ENCODE assay signal across 9 mouse cellular contexts in the genomic region with DNA sequence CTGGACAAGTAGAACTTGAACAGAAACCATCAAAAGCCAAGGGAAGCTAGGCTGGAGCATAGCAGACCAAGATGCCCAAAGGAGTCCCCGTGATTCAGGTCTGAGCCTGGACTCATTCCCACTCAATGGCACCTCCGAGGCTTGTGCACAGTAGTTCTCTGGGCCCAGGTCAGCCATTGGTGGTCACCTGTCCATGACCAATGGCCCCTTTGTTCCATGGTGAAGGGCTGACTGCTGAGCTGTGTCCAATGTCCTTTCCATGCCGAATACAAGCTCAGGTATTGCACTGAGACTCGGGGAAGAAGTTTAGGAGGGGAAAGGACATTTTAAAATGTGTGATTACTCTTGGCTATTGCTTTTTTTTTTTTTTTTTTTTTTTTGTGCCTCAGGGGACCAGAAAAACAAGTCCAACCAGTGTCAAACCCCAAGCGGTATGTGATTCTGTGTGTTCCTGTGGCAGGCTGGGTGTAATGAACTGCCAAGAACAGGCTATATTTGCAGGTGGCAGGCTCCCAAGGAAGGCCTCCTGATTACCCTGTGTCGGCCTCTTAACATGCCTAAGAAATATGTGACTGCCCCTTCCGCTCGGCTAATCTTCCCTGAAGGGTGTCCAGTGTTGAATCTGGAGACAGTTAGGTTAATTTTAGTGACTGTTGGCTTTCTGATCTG.
A peak's percentile ranks its signal among the peaks of the same experiment; 100 is the strongest.
DNase-seq lines count a peak whose midpoint lies in the region; ATAC-seq lines count a peak whose summit lies in the region.
"Had no signal": no experiment of that assay in that cellular context is flagged by ENCODE, and none has a peak within 500 bp of the region (broad histone marks: within the 10 kb centered on the region; RNA-seq: fewer than 3 reads in every experiment).

No protein-coding gene starts in this region.

- no peaks in the 10 kb centered on the region for H3K9me3 ChIP-seq in forebrain, embryonic 10.5 days
- no peaks in the 10 kb centered on the region for H3K9me3 ChIP-seq in forebrain, embryonic 14.5 days (replicated peaks; ENCODE audit: control insufficient read depth, low read length)
- no peaks in the 10 kb centered on the region for H3K9me3 ChIP-seq in embryonic facial prominence, embryonic 12.5 days
- H3K9me3 ChIP-seq in lung, embryonic 16.5 days (ENCODE audit: control insufficient read depth, low read length): no peaks in the 10 kb centered on the region

- H3K27me3 ChIP-seq in forebrain, embryonic 10.5 days (ENCODE audit: poor library complexity, severe bottlenecking): peaks cover 36% of the 10 kb centered on the region
- H3K27me3 ChIP-seq in forebrain, embryonic 14.5 days (replicated peaks; ENCODE audit: control insufficient read depth, insufficient read depth, low read length): no peaks in the 10 kb centered on the region
- no peaks in the 10 kb centered on the region for H3K27me3 ChIP-seq in embryonic facial prominence, embryonic 12.5 days
- no peaks in the 10 kb centered on the region for H3K27me3 ChIP-seq in lung, embryonic 16.5 days (ENCODE audit: control insufficient read depth, insufficient read depth, low read depth, low read length)

- intact Hi-C loops in heart, postnatal 36 days (cut with DNase I): no loop called here

- no peak overlapping the region for H3K4me2 ChIP-seq in forebrain, embryonic 14.5 days (ENCODE audit: low read length)
- no peak overlapping the region for H3K4me2 ChIP-seq in embryonic facial prominence, embryonic 12.5 days (replicated peaks)
- H3K4me2 ChIP-seq in lung, embryonic 16.5 days (ENCODE audit: low read depth, low read length): no peak overlapping the region

- peak overlapping the region; percentile 63 for H3K27ac ChIP-seq in forebrain, embryonic 10.5 days
- no peak overlapping the region for H3K27ac ChIP-seq in forebrain, embryonic 14.5 days (ENCODE audit: low read depth, low read length)
- H3K27ac ChIP-seq in embryonic facial prominence, embryonic 12.5 days: 0 out of 2 replicates have a peak overlapping the region, but pooled peaks have one; percentile 32
- peak overlapping the region; percentile 77 for H3K27ac ChIP-seq in lung, embryonic 16.5 days (ENCODE audit: low read length)

- 38% methylated on average over 8 of the region's 8 CpGs for WGBS in forebrain, embryonic 10.5 days
- WGBS in forebrain, embryonic 14.5 days: 51% methylated on average over 8 of the region's 8 CpGs
- WGBS in embryonic facial prominence, embryonic 12.5 days: 38% methylated on average over 8 of the region's 8 CpGs
- 40% methylated on average over 8 of the region's 8 CpGs for WGBS in lung, embryonic 16.5 days

- no peaks in the 10 kb centered on the region for H3K36me3 ChIP-seq in forebrain, embryonic 10.5 days (replicated peaks)
- H3K36me3 ChIP-seq in forebrain, embryonic 14.5 days (ENCODE audit: control insufficient read depth, insufficient read depth, low read length): no peaks in the 10 kb centered on the region
- no peaks in the 10 kb centered on the region for H3K36me3 ChIP-seq in embryonic facial prominence, embryonic 12.5 days
- no peaks in the 10 kb centered on the region for H3K36me3 ChIP-seq in lung, embryonic 16.5 days (ENCODE audit: control insufficient read depth, insufficient read depth, low read length)

- no peak for ATAC-seq in forebrain, embryonic 14.5 days
- 0 out of 2 replicates have a peak, but pooled peaks have one; percentile 36 for ATAC-seq in embryonic facial prominence, embryonic 12.5 days (ENCODE audit: insufficient number of reproducible peaks, insufficient read depth, low FRiP score, low TSS enrichment)
- peak; percentile 85 for ATAC-seq in lung, embryonic 16.5 days (ENCODE audit: low read depth)

- peaks cover 43% of the 10 kb centered on the region for H3K4me1 ChIP-seq in forebrain, embryonic 10.5 days
- peaks cover 9% of the 10 kb centered on the region for H3K4me1 ChIP-seq in forebrain, embryonic 14.5 days (ENCODE audit: control insufficient read depth, insufficient read depth, low read length)
- H3K4me1 ChIP-seq in embryonic facial prominence, embryonic 12.5 days: peaks cover 16% of the 10 kb centered on the region
- H3K4me1 ChIP-seq in lung, embryonic 16.5 days (replicated peaks; ENCODE audit: control insufficient read depth, insufficient read depth, low read length): peaks cover 17% of the 10 kb centered on the region

- no peak overlapping the region for H3K4me3 ChIP-seq in forebrain, embryonic 10.5 days
- no peak overlapping the region for H3K4me3 ChIP-seq in forebrain, embryonic 14.5 days (ENCODE audit: low read depth, low read length)
- no peak overlapping the region for H3K4me3 ChIP-seq in embryonic facial prominence, embryonic 12.5 days
- no peak overlapping the region for H3K4me3 ChIP-seq in lung, embryonic 16.5 days (ENCODE audit: low read length)

- DNase-seq in forebrain, embryonic 10.5 days (ENCODE audit: extremely low spot score, low spot score): no peak
- DNase-seq in forebrain, embryonic 14.5 days (ENCODE audit: low spot score): no peak
- peak; percentile 37 to 48 for DNase-seq in heart, postnatal 36 days
- DNase-seq in right cerebral cortex, adult 2 months (ENCODE audit: low spot score in 2 of 2): no peak
- DNase-seq in right cerebral cortex, adult 18-20 months: no peak
- no peak for DNase-seq in thymus, postnatal 0 days (ENCODE audit: low spot score)
- DNase-seq: thymus, postnatal 14 days had no signal

- no peak overlapping the region for H3K9ac ChIP-seq in forebrain, embryonic 14.5 days (ENCODE audit: low read length)
- H3K9ac ChIP-seq in embryonic facial prominence, embryonic 12.5 days: no peak overlapping the region
- H3K9ac ChIP-seq in lung, embryonic 16.5 days (ENCODE audit: low read length): no peak overlapping the region

Comparison
In these comparisons a context has a peak if more than half of its experiments do, and no peak if none do; other contexts are left out.
1. DNase-seq: peak in heart, postnatal 36 days (2 of 2); none in forebrain, embryonic 10.5 days (single experiment), forebrain, embryonic 14.5 days (single experiment), right cerebral cortex, adult 2 months (0 of 2), right cerebral cortex, adult 18-20 months (single experiment) and thymus, postnatal 0 days (single experiment).